Mouse (Mus musculus) CH12.LX (cell line): ENCODE results near the gene Ppm1m. TPM values are rescaled to one million over a fixed set of nuclear protein-coding genes. Genes with fewer than 3 reads are reported as not detected.

ENCODE experiments used
- DNase-seq: peaks from one replicate; pipeline ENCODE4 v3.0.0-alpha.2; 2013; ENCODE audit errors: extremely low read depth
- H3K27ac ChIP-seq: 2 replicates; pipeline ENCODE4 v1.5.1; 2012; ENCODE audit warnings: low read depth, mild to moderate bottlenecking, control low read depth, moderate library complexity; ENCODE audit not compliant: insufficient read depth
- H3K27me3 ChIP-seq: replicated peaks from 2 replicates; pipeline ENCODE3; 2012; ENCODE audit warnings: inconsistent platforms
- H3K36me3 ChIP-seq, 2 experiments: replicated peaks in 1 of 2; 2 replicates each; pipeline versions ENCODE3 to v1.6.1; 2012; ENCODE audit warnings: inconsistent platforms in 1 of 2, low read length in 1 of 2, mild to moderate bottlenecking in 1 of 2, mixed read lengths in 1 of 2, moderate library complexity in 1 of 2; ENCODE audit not compliant: control insufficient read depth in 1 of 2, insufficient read depth in 1 of 2
- H3K4me1 ChIP-seq, 2 experiments: 2 replicates each; pipeline ENCODE4 v1.6.1; 2012; ENCODE audit warnings: inconsistent platforms in 1 of 2, moderate library complexity in 1 of 2; ENCODE audit not compliant: insufficient read depth in 2 of 2, control insufficient read depth in 1 of 2
- H3K4me2 ChIP-seq: 2 replicates; pipeline ENCODE4 v1.6.1; 2012; ENCODE audit warnings: low read depth, mild to moderate bottlenecking, control low read depth; ENCODE audit not compliant: poor library complexity, insufficient read depth, severe bottlenecking
- H3K4me3 ChIP-seq, 3 experiments: fragments of 150-350 bp in 1 of 3; sonication (generic) in 1 of 3; replicated peaks in 1 of 3; 2 replicates each; pipeline versions ENCODE3 to v1.5.1; 2011 to 2012; ENCODE audit warnings: low read depth in 2 of 3, low read length in 2 of 3, mild to moderate bottlenecking in 2 of 3, moderate library complexity in 2 of 3, control low read depth in 1 of 3, improper control_type of control experiment in 1 of 3, inconsistent platforms in 1 of 3, mixed read lengths in 1 of 3; ENCODE audit not compliant: poor library complexity in 1 of 3
- H3K79me2 ChIP-seq: replicated peaks from 2 replicates; pipeline ENCODE4 v1.6.1; 2012; ENCODE audit warnings: mild to moderate bottlenecking, moderate library complexity; ENCODE audit not compliant: control insufficient read depth, poor library complexity, insufficient read depth, severe bottlenecking; ENCODE audit errors: extremely low read depth
- H3K9ac ChIP-seq: 2 replicates; pipeline ENCODE4 v1.6.1; 2012; ENCODE audit warnings: low read depth, mild to moderate bottlenecking, control low read depth, moderate library complexity; ENCODE audit not compliant: insufficient read depth
- H3K9me3 ChIP-seq: replicated peaks from 2 replicates; pipeline ENCODE3; 2012; ENCODE audit warnings: low read length, inconsistent platforms, mixed read lengths
- BHLHE40 ChIP-seq: IDR thresholded peaks from 2 replicates; pipeline ENCODE4 v1.6.1; 2011; ENCODE audit warnings: mild to moderate bottlenecking, low read depth, low read length, improper control_type of control experiment
- CHD2 ChIP-seq: IDR thresholded peaks from 2 replicates; pipeline ENCODE4 v1.6.1; 2011; ENCODE audit warnings: low read length, improper control_type of control experiment
- CTCF ChIP-seq, 2 experiments: IDR thresholded peaks in 1 of 2; conservative IDR thresholded peaks in 1 of 2; 2 replicates each; pipeline ENCODE4 v1.5.1; 2011 to 2012; ENCODE audit warnings: low read depth in 2 of 2, low read length in 2 of 2, improper control_type of control experiment in 1 of 2, inconsistent platforms in 1 of 2, mild to moderate bottlenecking in 1 of 2, moderate library complexity in 1 of 2
- MYC ChIP-seq: IDR thresholded peaks from 2 replicates; pipeline ENCODE4 v1.6.1; 2011; ENCODE audit warnings: low read depth, mild to moderate bottlenecking, improper control_type of control experiment, low read length
- RAD21 ChIP-seq: IDR thresholded peaks from 2 replicates; pipeline ENCODE4 v1.6.1; 2011; ENCODE audit warnings: low read depth, mild to moderate bottlenecking, low read length, improper control_type of control experiment, moderate library complexity
- SMC3 ChIP-seq: IDR thresholded peaks from 2 replicates; pipeline ENCODE4 v1.6.1; 2011; ENCODE audit warnings: low read depth, low read length, improper control_type of control experiment
- TCF12 ChIP-seq: IDR thresholded peaks from 2 replicates; pipeline ENCODE4 v1.6.1; 2014; ENCODE audit warnings: low read depth, mild to moderate bottlenecking, inconsistent platforms, low read length, improper control_type of control experiment
- ZC3H11A ChIP-seq: IDR thresholded peaks from 2 replicates; pipeline ENCODE4 v1.6.1; 2012; ENCODE audit warnings: low read depth, mild to moderate bottlenecking, inconsistent platforms, low read length, improper control_type of control experiment
- ZKSCAN1 ChIP-seq: IDR thresholded peaks from 2 replicates; pipeline ENCODE4 v1.6.1; 2012; ENCODE audit warnings: low read depth, inconsistent platforms, low read length, improper control_type of control experiment, borderline replicate concordance
- ZMIZ1 ChIP-seq: IDR thresholded peaks from 2 replicates; pipeline ENCODE4 v1.6.1; 2012; ENCODE audit warnings: low read depth, mild to moderate bottlenecking, inconsistent platforms, low read length, improper control_type of control experiment
- ZNF384 ChIP-seq: IDR thresholded peaks from 2 replicates; pipeline ENCODE4 v1.6.1; 2012; ENCODE audit warnings: low read depth, low read length, improper control_type of control experiment, inconsistent platforms
- dilution Hi-C: fragments of 300-500 bp; cut with MboI; formaldehyde crosslinking; loops from 2 replicates; pipeline ENCODE4 v1.14.3; 2020; ENCODE audit warnings: low sequenced_read_pairs; ENCODE audit not compliant: extremely low pct_unique_long_range_greater_than_20kb, extremely low pct_ligation_motif_present
- in situ Hi-C: fragments of 300-500 bp; cut with MboI; formaldehyde crosslinking; loops from 3 replicates; pipeline ENCODE4 v1.14.3; 2019; ENCODE audit warnings: low sequenced_read_pairs, low pct_ligation_motif_present, low pct_unique_long_range_greater_than_20kb, mixed read lengths
- polyA plus RNA-seq: library from polyadenylated mRNA; unstranded; fragments of >175 nt; gene quantifications from 2 replicates; pipeline ENCODE4 v1.2.1, GENCODE M21; 2012; ENCODE audit warnings: low read depth; ENCODE audit not compliant: insufficient read length
- total RNA-seq, 2 experiments: library from RNA; depleted of rRNA; stranded (reverse); fragments of 300-350 nt in 1 of 2; fragments of >200 nt in 1 of 2; gene quantifications; 2 replicates each; pipeline ENCODE4 v1.2.3; 2012 to 2014

The Ppm1m gene
- total and polyA plus RNA-seq, 3 experiments, result 54.7 to 111 (median 86.0) TPM

GRCm38 (mm10) chr9:106215341-106216125 lies 16.0 kb upstream of the Ppm1m start:
- TF ChIP-seq MYC (peak; percentile 73; the same call in 1 of the 2 replicates), BHLHE40 (no peak), ZMIZ1 (no peak), TCF12 (no peak), ZNF384 (peak; percentile 61), CTCF (conservative IDR thresholded peaks at IDR 0.05 in 1 of 2, IDR thresholded peaks at IDR 0.05 in 1 of 2; ENCODE audit: low read depth in 2 of 2, low read length in 2 of 2) (peak in 1 of 2 experiments; percentile 61; a peak in 2 of 4 replicates), SMC3 (peak; percentile 72), RAD21 (peak; percentile 55), ZC3H11A (peak; percentile 31; the same call in 1 of the 2 replicates), ZKSCAN1 (no peak)

GRCm38 (mm10) chr9:106212594-106212981 lies 13.0 kb upstream of the Ppm1m start:
- in situ Hi-C loops, result loop anchor here (5.0 kb wide), 1 partner anchor 55 kb away; the partner anchor contains the start of gene Glyctk
- Histone ChIP-seq H3K4me2 (peak overlapping the region; percentile 53), H3K9me3 (no peaks in the 10 kb centered on the region), H3K9ac (peak overlapping the region; percentile 41; the same call in 1 of the 2 replicates), H3K36me3 (peaks cover 23 to 71% of the 10 kb centered on the region in 2 experiments), H3K4me3 (peak overlapping the region; percentile 58 to 66 (median 66)), H3K27me3 (no peaks in the 10 kb centered on the region), H3K27ac (no peak overlapping the region), H3K79me2 (no peaks in the 10 kb centered on the region), H3K4me1 (peaks cover 12 to 54% of the 10 kb centered on the region in 2 experiments)
- dilution Hi-C loops, result no loop called here
- DNase-seq, result no peak
- TF ChIP-seq CHD2 (peak; percentile 43; the same call in 1 of the 2 replicates), ZMIZ1 (no peak)

More at GRCm38 (mm10) chr9:106215341-106216125, 16.0 kb upstream of the Ppm1m start:
- no peaks in the 10 kb centered on the region for H3K79me2 ChIP-seq
- no peak overlapping the region for H3K4me3 ChIP-seq
- H3K9ac ChIP-seq, result no peak overlapping the region
- H3K4me2 ChIP-seq, result no peak overlapping the region
- H3K4me1 ChIP-seq, result peaks cover 18 to 64% of the 10 kb centered on the region in 2 experiments
- H3K9me3 ChIP-seq, result peaks cover 13% of the 10 kb centered on the region
- no peak for DNase-seq
- dilution Hi-C loops, result no loop called here
- peaks cover 17 to 53% of the 10 kb centered on the region in 2 experiments for H3K36me3 ChIP-seq
- no peak overlapping the region for H3K27ac ChIP-seq
- in situ Hi-C loops, result loop anchor here (5.0 kb wide), 1 partner anchor 67 kb away; the partner anchor contains the start of gene Poc1a
- H3K27me3 ChIP-seq, result no peaks in the 10 kb centered on the region
